Comparison of ENCODE assay signal across 16 mouse cellular contexts in genomic region chr9:115237943-115238342, GRCm38 (mm10).
"Had no signal": no experiment of that assay in that cellular context is flagged by ENCODE, and none has a peak within 500 bp of the region (broad histone marks: within the 10 kb centered on the region; RNA-seq: fewer than 3 reads in every experiment).

No protein-coding gene starts in this region.

- DNase-seq: kidney, adult 2 months; kidney, postnatal 25 days; left cerebral cortex, postnatal 4 days; lung, embryonic 14.5 days; right cerebral cortex, postnatal 14 days; right cerebral cortex, postnatal 4 days; thymus, adult 2 months; thymus, postnatal 14 days; thymus, postnatal 4 days had no signal

- H3K4me3 ChIP-seq: limb, embryonic 12.5 days; limb, embryonic 15.5 days; midbrain, embryonic 10.5 days; midbrain, embryonic 15.5 days had no signal

- H3K9ac ChIP-seq: limb, embryonic 12.5 days; limb, embryonic 15.5 days; lung, embryonic 14.5 days; midbrain, embryonic 15.5 days had no signal

- H3K9me3 ChIP-seq: limb, embryonic 12.5 days; limb, embryonic 15.5 days; midbrain, embryonic 10.5 days; midbrain, embryonic 15.5 days had no signal

- H3K4me2 ChIP-seq: limb, embryonic 12.5 days; limb, embryonic 15.5 days; lung, embryonic 14.5 days; midbrain, embryonic 15.5 days had no signal

- H3K27me3 ChIP-seq: limb, embryonic 12.5 days; limb, embryonic 15.5 days; midbrain, embryonic 15.5 days had no signal

- H3K4me1 ChIP-seq: midbrain, embryonic 10.5 days; midbrain, embryonic 15.5 days had no signal

- ATAC-seq: intestine, postnatal 0 days; lung, postnatal 0 days; midbrain, embryonic 15.5 days had no signal

- H3K27ac ChIP-seq: limb, embryonic 15.5 days; midbrain, embryonic 10.5 days; midbrain, embryonic 15.5 days; stomach, postnatal 0 days had no signal
